Mouse (Mus musculus): ENCODE results near the gene Cldn2.
"Not testable (repeated sequence)": the region's sequence is repeated elsewhere in the genome, so short reads cannot be mapped to it uniquely, and the experiment has no call there.

Gene Cldn2

DNA sequence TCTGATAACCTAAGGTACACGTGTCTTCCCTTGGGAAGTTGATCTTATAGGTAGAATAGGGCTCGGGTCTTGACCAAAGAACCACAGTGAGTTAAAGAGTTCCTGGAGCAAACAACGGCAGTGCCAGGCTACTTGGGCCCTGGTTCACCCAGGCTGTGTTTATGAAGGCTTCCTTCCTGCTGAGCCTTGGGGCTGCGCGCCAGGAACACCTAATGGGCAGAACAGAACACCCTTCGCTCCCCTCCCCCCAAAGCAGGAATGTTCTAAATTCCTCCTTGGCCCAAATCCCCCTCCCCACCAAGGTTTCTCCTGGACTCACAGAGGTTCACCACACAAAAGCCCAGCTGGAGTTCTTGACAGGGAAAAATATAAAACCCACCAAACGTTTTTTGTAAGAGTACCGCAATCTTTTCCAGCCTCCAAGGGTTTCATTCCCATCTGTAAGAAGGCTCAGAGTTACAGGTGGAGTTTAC, at the start of gene Cldn2:
Gene Cldn2 (plus strand): TSS at position 423 of the 473 bp plus-strand sequence.
- in situ Hi-C loops (cut with MboI, MseI): no loop called here

DNA sequence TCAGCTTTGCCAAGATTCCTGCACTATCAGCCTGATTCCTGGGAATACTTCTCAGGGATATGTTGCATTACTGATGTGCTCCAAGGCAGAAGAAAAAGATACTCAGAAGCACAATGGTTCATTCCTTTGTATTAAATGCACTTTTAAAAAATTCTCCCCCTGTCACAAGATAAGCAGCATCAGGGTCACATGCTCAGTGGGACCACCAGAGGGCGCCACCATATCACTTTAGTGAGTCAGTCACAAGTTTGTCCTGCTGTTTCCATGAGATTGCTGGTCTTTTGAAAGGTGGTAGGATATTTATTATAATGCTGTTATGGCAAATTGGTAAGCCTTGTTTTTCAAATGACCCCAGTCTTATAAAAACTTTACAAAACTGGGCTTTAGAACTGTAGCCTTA, 48.8 kb upstream of the Cldn2 start:
- in situ Hi-C loops (cut with MboI, MseI): no loop called here

DNA sequence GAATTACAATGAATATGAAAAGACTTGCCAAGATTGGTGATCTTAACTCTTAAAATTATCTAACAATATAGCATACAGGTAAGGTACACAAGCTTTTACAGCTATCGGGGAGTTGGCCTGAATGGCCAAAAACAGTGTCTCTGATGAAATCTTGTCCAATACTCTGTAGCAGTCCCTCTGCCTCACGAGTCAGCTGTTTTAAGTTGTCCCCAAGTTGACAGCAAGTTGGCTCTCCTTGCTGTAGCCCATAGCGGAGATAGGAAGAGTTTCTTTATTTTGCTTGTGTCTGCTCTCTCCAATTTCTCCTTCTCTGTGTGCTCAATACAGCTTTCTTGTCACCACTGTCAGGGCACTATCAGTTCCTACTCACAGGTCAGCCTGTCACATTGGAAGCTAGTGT, 42.0 kb upstream of the Cldn2 start:
- in situ Hi-C loops (cut with MboI, MseI): not testable (repeated sequence)

DNA sequence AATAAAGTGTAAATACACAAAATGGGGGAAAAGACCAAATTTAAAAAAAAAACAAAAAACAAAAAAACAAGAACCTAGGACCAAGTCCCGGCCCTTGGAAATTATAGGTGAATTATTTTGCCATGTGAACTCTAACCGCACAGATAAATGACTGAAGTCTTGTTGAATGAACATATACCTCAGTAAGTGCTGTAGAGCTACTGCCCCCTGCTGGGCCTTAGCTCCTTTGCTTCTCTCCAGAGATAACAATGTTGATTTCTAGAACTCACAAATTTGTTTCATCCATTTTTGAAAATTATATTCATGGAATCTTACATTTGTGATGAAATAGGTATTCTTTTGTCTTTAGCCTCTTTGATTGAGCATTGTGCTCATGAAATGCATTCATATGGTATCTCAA, 38.1 kb upstream of the Cldn2 start:
- in situ Hi-C loops (cut with MboI, MseI): loop anchor here (10.0 kb wide), 2 partner anchors 348 to 1402 kb away; no protein-coding TSS in a partner anchor

DNA sequence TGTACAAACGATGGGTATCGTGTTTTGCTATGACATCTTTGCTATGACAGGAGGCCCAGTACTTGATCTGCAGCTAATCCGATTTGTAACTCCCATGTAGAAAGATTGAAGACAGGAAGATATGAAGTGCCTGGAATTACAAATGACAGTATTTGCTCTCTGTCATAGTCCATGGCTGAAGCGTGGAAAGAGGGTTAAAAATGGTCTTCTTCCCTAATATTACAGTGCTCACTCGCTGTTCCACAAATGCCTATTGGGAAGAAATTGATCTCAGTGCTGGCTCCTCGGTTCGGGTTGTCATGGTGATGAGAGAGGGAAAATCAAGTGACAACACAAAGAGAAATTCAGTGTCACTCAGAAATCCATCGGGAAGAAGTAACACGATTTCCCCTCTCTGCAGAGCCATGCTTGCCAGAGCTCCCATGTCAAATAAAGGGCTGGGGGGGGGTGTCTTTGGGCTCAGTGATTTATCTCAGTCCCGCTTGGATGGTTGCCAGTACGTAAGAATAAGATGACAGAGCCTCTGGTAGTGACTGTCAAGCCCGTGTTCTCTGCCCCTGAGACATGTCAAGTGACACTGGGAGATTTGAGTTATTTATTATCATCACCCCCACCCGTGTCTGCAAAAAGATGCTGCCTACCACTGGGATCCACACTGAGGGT, 30.5 kb upstream of the Cldn2 start:
- in situ Hi-C loops (cut with MboI, MseI): loop anchor here (10.0 kb wide), 2 partner anchors 355 to 1395 kb away; no protein-coding TSS in a partner anchor

DNA sequence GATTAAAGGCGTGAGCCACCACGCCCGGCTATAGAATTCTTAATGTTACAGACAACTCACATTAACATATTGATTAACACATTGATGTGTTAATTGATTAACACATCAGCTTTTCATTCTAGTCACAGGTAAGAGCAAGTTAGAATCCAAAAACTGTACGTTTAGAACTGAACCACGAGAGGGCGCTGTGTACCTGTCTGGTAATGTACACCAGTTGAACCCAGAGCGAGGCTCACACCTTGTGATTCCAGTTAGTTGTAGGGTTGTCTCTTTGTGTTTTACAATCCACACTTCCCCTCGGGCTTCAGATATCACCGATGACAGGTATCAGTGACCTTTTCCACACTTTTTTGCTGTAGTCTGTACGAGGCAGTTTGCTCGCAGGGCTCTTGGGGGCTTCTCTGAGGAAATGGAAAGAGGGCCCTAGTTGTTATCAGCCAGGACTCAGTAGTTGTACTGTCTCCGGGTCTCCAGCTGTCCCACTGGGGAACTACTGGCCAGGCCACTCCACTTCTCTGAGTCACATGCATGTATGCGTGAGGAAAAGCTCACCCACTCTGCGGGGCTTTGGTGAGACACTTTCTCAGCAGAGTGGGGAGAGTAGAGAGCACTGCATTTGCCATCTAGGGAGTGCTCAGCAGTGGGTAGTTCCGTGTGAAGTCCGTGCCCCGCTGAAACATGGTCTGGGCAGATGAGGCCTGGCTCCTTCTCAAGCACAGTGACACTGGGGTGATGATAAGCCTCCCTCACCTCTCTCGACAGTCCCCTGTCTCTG, 26.1 kb upstream of the Cldn2 start:
- in situ Hi-C loops (cut with MboI, MseI): loop anchor here (5.0 kb wide), 1 partner anchor 58 kb away; no protein-coding TSS in a partner anchor

DNA sequence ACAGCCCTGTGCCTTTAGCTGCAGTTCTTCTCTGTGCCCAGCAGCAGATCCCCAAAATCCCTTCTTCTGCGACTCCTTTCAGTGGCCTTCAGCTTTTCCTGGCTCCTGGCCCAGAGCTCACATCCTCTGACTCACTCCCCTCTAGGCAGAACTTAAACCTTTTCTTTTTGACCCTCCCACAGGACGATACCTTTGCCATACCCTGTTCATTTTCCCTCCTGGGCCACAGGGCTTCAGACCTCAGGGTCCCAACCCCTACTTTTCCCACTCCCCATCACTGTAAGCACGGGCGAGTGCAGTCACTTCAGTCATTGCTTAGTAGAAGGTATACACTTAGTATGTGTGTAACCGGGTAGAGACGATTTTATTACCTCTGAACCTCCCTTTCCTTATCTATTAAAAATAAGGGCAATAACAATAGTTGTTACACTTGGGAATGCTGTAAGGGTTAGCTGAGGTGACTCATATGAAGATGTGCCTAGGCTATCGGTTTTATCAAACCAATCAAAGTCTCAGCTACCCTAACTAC, 25.5 kb upstream of the Cldn2 start:
- in situ Hi-C loops (cut with MboI, MseI): loop anchor here (5.0 kb wide), 1 partner anchor 57 kb away; no protein-coding TSS in a partner anchor

DNA sequence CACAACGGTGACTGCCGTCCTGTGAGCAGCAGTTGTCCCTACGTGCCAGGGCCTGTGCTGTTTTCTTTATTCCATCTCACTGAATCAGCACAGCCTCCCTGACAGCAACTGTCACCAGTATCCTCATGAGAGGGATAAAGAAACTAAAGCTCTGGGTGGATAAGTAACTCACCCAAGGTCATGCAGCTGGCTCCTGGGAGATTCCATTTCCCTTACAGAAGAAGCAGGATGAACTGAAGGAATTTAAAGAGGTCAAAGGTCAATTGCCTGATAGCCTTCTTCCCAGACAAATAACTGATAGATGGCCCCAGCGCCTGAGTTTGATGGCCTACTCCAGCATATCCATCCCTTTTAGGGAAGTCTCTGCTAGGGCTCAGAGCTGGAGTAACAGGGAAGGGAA, 23.3 kb upstream of the Cldn2 start:
- in situ Hi-C loops (cut with MboI, MseI): loop anchor here (5.0 kb wide), 1 partner anchor 55 kb away; no protein-coding TSS in a partner anchor

DNA sequence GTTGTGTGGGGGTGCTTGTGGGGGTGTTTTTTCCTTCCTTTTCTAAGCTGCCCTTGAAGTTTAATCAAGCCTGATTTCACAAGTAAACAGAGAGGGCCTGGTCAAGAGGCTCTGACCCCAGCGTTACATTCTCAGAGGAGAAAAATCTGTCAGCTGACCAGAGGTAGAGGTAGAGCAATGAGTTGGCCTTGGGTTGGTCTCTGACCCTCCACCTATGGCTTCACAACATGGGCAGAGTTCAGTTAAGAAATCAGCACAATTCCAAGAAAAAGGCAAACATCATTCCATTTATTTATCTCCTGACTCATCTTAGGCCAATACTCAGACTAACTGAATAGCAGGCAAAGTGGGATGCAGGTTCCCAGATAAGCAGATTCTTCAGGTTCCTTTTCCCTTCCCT, 21.7 kb upstream of the Cldn2 start:
- in situ Hi-C loops (cut with MboI, MseI): loop anchor here (5.0 kb wide), 1 partner anchor 53 kb away; no protein-coding TSS in a partner anchor

DNA sequence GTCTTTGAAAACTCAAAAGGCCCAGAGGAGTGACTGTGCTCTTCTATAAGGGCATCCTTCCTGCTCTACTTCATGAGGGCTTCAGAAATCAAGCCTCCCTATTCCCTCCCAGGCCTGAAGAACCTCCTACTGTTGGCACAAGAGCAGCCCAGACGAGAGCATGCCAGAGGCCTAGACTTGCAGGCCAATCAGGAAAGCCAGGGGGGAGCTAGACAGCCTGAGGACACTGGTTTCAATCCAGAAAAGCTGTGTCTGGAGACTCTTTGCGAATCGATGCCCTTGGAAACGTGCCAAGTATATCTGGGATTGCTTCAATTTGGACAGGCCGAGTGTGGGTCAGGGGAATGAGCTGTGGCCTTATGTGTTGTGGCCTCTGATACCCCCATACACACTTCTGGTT, 21.2 kb upstream of the Cldn2 start:
- in situ Hi-C loops (cut with MboI, MseI): loop anchor here (5.0 kb wide), 1 partner anchor 53 kb away; no protein-coding TSS in a partner anchor

DNA sequence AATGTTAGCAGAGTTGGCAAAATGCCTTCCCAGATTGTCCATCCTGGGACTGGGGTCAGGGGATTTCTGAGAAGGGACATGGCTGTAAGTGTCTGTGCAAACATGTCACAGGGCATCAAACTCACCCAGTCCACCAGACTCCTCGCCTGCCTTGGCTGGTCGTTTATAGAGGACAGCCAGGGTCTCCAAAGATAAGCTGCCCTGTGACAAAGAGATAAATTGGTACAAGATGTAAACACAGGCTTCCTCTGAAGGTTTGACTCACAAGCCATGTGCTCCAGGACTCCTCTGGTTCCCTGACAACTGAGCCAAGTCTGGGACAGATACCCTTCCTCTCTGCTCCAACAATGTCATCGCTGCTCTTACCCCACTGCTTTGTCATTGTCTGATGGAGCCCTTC, 19.6 kb upstream of the Cldn2 start:
- in situ Hi-C loops (cut with MboI, MseI): no loop called here

DNA sequence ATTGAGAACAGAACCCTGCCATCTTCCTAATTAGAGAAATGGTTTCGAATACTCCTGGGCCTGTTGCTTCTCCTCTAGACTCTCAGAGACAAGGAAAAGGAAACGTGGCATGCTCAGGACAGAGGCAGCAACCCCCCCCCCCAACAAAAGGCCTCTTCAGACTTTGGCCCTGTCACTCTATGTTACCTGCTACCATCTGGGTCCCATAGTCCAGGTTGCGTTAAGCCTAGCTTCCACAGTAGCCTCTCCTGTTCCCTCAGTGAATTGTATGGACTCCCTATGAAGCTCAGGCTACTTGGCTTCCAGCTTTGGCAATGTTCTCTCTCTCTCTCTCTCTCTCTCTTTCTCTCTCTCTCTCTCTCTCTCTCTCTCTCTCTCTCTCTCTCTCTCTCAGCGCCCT, 19.1 kb upstream of the Cldn2 start:
- in situ Hi-C loops (cut with MboI, MseI): no loop called here

DNA sequence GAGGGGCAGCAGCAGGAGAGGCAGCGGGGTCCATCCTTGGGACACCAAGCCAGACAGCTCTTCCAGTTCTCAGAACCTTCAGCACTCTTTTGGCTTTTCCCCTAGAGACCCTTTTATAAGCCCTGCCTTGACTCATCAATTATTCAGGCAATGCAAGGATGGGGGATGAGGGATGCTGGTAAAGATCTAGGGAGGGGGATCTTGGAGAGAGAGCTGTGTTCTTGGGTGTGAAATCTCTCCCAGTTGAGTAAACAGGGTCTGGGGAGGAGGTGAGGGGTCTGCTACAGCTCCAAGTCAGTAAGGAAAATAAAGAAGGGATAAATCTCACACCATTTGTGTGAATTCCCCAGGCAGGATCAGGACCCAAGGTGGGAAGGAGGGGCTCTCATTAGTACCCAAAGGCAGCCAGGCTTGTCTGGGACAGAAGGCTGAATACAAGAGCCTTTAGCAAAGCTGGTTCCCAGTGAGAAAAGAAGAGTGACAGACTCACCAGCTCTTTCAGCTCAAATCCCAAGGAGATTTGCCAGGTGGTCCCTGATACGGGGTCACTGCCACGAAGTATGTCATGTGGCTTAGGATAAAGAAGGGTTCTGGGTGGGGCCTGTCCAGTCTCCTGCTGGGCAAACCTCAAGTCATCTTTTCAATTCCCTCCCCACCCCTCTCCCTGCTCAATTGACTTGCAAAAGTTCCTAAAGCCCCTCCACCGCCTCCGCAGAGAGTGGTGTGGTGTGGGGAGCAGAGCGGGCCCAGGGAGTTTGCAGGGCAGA, 18.2 kb upstream of the Cldn2 start, which contains the start of gene Ripply1:
Gene Ripply1 (minus strand): TSS at position 76 of the 767 bp plus-strand sequence.
- in situ Hi-C loops (cut with MboI, MseI): no loop called here

DNA sequence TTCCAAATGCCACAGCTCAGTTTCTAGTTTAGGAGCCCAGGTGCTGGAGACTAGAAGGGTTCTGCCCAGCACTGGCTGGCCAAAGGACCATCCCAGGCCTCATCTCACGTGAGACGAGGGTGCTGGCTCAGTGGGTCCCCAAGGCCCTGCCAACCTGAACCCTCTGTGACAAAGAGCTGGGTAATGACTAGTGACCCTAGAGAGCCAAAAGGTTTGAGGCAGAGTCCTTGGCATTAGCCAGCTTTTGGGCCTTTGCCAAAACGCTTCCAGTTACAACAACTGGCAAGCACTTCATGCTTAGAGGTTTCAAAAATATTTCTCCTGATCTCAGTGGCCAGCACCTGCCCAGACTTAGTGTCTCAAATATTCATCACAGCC, 17.6 kb upstream of the Cldn2 start:
- in situ Hi-C loops (cut with MboI, MseI): no loop called here

DNA sequence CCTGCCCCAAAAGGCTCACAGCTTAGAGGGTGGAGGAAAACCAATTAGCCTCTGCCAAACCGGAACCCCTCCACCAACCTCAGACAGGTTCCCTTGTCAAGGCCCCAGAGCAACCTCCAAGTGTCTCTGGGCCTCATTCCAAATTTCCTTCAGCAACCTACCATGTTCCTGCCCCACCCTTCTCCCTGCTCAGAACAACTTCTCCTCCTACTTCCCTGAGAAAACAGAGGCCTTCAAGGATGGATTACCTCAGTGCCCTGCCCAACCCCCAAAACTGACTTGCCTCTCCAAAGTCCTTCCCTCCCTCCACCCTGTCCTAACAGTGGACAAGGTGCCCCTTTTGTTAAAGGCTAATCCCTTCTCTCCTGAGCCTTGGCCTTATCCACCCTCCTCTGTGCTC, 14.9 kb upstream of the Cldn2 start:
- in situ Hi-C loops (cut with MboI, MseI): no loop called here

DNA sequence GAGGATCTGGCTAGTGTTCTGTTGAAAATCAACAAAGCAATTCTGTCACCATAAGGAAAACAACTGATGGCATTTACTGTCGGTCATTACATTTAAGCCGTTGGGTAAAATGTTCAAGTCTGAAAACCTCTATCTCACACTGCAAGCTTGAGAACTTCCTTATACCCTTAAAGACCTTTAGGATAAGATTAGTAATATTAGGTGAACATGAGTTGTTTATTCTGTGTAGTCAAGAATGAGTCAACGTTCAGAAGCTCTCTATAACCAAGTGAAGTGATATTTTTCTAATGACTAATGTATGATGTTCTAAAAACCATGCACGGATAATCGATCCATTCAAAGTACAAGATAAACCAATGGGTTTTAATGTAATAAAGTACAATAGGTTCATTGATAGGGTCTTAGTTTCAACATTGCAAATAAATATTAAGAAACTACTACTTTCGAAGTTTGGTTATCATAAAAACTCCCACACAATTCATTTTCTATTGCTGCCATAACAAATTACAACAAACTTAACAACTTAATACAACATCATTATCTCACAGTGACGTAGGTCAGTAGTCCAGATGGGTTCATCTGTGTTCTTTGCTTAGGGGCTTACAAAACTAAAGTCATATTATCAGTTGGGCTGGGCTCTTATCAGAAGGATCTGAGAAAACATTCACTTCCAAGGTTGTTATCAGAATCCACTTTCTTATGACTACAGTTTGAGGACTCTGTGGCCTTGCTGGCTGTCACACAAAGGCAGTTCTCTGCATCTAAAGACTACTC, 6.4 kb upstream of the Cldn2 start:
- in situ Hi-C loops (cut with MboI, MseI): no loop called here

DNA sequence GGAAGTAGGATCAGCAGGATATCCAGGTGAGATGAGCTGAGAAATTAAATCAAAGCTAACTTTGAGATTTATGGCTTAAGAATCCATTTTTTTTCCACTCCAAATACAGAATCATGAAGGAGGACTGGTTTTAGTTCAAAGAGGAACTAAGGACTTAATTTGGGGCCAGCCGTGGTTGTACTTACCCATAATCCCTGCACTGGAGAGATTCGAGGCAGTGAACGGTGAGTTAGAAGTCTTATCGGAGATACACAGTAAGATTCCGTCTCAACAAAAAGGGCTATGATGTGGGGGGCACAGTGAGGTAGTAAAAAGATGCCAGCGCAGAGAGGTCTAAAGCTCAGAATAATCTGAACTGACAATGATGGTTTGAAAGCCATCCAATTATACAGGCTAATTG, 4.6 kb upstream of the Cldn2 start:
- in situ Hi-C loops (cut with MboI, MseI): no loop called here

DNA sequence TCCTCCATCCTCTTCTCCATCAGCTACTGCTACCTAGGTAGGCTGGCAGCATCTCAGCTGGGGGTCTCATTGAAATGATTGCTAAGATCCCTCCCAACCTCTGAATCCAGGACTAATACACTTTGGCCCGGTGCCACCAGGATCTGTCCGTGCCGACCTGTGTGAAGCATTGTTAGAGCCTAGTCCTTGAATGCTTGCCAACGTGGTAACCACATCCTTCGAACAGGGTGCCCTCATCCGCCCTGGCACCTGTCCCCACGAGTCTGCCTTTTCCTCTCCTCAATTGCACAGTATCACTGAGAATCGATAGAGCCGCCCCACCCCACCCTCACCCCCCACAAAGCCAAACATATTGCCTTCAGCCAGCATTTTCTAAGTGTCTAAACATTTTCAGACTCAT, 2.8 kb upstream of the Cldn2 start:
- in situ Hi-C loops (cut with MboI, MseI): no loop called here

DNA sequence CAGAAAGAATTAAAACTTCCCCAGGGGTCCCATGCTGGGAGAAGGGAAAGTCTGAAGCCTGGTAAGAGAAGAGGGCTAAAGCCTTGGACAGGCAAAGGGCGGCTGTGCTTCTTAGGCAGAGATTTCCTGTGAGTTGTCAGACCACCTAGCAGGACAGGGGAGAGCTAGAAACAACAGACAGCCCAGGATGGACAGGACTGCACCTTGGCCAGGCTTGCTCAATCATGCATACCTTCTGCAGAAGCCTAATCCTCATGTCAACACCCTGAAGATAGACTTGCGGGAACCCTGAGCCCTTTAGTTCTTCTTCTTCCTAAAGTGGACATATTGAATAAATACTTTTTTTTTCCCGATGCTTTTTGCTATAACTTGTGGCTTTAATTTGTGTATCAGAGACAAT, 675 bp upstream of the Cldn2 start:
- in situ Hi-C loops (cut with MboI, MseI): no loop called here

DNA sequence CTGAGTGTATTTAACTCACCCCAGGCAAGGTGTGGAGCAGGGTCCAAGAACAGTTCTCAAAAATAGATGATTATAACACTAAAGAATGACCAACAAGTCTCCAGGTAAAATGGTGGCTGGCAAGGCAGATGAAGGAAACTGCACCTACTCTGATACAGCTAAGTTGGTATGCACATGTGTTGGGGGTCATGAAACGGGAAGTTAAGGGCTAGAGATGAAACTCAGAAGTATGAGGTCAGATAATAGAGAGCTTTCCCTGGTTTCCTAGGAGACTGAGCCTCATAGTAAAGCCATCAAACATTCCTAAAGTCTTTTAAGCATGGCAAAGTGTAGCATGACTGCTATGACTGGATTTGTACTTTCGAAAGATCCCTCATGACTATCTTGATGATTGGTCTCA, 2.4 kb downstream of the Cldn2 start:
- in situ Hi-C loops (cut with MboI, MseI): no loop called here

DNA sequence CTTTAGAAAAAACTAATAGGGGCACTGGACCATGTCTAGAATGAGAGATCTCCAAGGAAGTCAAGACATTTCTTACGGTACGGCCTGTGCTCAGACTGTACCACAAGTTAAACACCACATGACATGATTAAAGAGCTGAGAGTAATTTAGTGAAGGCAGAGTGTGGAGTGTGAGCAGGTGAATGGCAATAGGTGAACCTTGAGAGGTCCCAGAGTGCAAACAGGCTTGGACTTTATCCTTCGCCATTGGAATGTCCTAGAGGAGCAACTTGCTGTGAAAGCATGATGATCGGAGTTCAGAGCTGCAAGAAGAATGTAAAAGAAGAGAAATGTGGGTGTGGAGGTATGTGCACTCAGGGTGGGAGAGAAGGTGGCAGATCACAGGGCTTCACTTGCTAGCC, 5.3 kb downstream of the Cldn2 start:
- in situ Hi-C loops (cut with MboI, MseI): no loop called here
